Mouse (Mus musculus) spleen, adult 12 weeks (tissue): ENCODE measurements around the gene Mcm3ap.
A peak's percentile ranks its signal among the peaks of the same experiment; 100 is the strongest.

Source experiments
- DNase-seq: peaks from one replicate; pipeline ENCODE4 v3.0.0; 2022; ENCODE audit warnings: low spot score

Mcm3ap gene

GRCm38 (mm10) chr10:76495501-76495900 is 26.8 kb downstream of the Mcm3ap start:
- no peak for DNase-seq

DNA sequence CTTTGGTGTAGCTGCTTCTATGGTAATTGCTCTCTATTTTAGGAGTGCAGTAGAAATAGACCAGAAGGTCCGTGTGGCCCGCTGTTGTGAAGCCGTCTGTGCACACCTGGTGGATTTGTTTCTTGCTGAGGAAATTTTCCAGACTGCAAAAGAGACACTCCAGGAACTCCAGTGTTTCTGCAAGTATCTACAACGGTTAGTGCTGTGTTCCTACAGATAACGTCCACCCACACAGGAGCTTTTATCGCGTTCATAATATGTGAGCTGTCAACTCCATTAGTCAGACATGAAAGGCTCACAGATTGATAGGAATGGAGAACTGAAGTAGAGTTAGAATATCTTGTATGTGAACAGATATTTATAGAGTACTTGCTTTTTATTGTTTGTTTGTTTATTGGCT is 27.6 kb downstream of the Mcm3ap start:
- no peak for DNase-seq

GRCm38 (mm10) chr10:76497522-76497921 is 28.8 kb downstream of the Mcm3ap start:
- no peak for DNase-seq

DNA sequence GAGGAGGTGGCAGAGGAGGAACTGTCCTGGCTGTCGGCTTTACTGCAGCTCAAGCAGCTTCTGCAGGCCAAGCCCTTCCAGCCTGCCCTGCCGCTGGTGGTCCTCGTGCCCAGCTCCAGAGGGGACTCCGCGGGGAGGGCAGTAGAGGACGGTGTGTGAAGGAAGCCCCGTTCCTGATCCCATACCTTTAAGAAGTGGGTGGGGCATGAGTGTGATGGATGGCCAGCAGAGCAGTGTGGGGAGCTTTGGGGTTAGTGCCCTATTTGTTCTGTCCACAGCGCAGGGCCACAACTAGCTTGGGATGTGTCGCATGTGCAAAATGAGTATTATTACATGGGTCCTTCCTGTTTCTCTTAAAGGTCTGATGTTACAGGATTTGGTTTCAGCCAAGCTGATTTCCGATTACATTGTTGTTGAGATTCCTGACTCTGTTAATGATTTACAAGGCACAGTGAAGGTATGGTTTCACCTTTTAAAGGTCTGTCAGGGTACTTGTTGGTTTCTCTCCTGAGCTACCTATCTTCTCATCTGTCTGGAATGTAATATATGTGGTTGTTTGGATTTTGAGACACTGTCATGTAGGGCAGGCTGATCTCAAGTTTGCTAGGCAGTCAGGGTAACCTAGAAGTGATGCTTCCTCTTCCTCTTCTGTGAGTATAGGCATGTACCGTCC is 35.7 kb downstream of the Mcm3ap start:
- no peak for DNase-seq

DNA sequence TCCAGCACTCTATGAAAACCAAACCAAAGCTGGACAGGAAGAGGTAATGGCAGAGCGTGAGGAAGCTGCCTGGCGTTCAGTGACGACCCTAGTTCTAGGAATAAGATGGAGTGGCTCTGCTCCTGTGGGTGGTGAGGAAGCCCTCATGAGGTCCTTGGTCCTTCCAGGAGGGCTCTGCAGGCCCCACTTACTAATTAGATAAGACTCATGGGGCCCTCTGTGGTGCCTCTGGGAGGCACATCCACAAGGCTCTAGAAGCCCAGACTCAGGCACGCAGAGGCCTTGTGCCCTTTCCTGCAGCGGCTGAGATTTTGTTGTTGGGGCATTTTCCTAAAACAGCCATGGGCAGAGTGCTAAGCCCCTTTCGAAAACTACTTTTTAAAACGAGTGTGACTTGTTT is 37.1 kb downstream of the Mcm3ap start:
- no peak for DNase-seq

DNA sequence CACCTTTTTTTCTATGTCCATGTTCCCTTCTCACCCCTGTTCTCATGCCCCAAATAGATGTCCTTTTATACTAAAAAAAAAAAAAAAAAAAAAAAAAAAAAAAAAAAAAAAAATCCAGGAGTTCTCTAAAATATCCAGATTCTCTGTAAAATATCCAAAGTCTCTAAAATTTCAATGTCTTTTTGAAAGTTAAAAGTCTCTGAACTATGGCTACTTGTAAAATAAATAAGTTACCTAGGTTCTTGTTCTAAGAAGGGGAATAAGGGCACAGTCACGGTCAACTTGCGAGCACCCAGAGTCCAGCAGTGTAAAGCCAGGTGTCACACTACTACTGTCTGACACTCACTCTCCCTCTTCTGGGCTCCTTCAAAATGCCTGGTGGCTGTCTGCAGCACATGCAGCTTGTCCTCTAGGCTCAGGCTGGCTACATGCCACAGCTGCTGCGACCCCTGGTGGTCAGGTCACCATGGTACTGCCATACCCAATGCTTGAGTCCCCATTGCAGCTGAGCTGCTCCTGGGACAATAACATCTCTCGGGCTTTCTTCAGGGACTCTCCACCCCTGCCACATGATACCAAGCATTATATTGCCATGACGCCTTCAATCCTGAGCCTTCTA is 44.3 kb downstream of the Mcm3ap start:
- peak; percentile 63 for DNase-seq

- DNase-seq = no peak
These were observed 62.2 kb downstream of the Mcm3ap start for GRCm38 (mm10) chr10:76530922-76531321.

DNA sequence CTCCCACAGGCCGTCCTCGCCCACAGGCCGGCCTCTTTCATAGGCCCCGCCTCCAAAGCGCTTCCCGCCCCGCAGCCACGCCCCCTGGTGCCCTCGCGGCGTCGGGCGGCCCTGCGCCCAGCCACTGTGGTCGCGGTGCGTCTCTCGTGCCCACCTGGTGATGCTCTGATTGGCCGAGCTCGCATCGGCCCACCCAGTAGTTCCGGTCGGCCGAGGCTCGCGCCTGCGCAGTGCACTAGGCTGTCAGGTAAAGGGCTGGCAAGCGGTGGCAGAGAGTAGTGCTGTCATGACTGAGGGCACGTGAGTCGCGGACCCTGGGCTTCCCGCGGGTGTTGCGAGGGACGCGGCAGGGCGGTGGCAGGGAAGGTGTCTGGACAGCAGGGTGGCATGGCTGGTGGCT is 62.6 kb downstream of the Mcm3ap start, which contains the start of gene Lss:
Gene Lss, plus strand, starts transcription at position 214 of the 400 bp plus-strand sequence.
- peak; percentile 93 for DNase-seq

DNA sequence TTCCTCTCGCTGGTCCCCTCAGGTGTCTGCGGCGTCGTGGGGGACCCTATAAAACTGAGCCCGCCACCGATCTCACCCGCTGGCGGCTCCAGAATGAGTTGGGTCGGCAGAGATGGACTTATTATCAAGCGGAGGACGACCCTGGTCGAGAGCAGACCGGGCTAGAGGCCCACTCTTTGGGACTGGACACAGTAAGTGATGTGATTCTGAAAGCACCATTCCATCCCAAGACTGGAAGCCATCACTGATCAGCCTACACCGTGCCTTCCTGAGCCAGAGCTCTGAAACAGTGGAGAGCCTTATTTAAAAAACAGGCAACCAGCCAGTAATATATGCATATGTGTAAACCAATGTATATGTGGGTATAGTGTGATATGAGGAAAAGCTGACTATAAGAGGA is 63.1 kb downstream of the Mcm3ap start:
- DNase-seq = no peak

DNA sequence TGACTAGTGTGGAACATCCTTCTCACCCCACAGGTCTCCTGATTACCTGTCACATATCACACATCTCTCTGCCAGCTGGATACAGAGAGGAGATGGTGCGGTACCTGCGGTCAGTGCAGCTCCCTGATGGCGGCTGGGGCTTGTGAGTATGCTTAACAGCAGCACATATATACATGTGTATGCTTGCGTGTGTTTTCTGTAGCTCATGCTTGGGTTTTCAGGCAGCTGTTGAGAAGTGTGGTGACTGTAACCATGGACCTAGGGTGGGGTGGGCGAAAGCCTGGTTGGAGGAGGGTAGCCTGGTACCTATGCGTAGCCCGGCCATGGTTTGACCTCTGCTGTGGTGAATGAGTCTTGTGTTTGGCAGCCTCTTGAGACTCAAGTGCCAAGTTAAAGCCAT is 66.8 kb downstream of the Mcm3ap start:
- no peak for DNase-seq

GRCm38 (mm10) chr10:76537619-76538018 is 68.9 kb downstream of the Mcm3ap start:
- DNase-seq = no peak

DNA sequence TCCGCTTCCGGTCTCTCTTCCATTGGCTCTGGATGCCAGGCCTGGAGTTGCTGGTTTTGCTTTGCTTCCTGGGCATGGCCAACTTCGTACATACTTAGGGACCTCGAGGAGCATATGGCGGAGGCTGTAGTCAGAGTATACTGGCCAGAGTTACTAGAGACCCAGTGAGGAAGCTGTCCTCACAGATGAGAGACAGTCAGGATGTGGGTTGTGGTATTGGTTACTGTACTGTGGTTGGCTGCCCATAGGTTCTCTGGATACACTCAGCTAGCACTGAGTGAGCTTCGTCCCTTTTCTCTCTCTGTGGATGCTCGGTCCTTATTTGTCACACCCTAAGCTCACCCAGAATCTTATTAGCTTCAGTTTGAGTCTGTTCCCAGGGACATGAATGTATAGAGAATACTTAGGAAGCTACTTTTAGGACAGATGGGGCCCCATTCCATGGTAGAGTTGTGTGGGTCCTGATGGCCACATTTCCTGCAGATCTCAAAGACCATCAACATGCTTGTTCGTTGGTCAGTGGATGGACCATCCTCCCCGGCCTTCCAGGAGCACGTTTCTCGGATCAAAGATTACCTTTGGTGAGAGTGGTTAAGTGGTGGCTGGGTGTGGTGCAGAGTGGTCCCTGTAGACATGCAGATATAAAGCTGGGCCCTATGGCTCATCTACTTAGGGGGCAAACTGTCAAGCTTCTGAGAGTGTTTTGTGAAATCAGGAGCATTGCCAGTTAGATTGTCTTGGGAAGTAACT is 72.8 kb downstream of the Mcm3ap start:
- no peak for DNase-seq

DNA sequence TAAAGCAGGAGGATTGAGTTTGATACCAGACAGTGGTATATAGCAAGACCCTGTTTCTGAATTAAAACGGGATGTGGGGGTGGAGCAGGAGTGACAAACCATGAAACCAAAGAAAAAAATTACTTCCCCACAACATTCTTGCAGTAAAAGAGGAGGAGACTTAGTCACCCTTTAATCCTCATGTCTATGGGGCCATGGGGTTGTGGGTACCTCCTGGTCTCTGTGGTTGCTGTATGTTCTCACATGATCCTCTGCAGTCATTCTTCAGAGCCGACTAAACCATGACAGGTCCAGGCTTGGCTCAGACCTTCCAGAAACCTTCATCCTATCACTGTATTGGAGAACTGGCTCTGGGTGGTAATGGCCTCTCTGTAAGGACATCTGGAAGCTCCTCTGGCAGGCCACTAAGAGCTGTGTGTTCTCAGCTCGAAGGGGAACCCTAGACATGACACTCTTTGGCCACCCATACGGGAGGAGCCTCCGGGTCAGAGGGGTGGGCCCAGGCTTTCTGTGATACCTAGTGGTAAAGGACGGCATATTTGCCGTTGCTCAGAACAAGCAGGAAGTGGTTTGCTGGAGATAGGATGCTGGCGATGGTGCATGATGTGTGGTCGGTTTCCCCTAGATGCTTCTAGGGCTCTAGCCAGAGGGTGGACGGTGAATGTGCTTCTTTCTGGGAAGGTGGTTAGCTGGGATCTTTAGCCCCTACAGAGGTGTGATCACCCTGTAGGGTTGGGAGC is 74.1 kb downstream of the Mcm3ap start:
- DNase-seq = no peak

DNA sequence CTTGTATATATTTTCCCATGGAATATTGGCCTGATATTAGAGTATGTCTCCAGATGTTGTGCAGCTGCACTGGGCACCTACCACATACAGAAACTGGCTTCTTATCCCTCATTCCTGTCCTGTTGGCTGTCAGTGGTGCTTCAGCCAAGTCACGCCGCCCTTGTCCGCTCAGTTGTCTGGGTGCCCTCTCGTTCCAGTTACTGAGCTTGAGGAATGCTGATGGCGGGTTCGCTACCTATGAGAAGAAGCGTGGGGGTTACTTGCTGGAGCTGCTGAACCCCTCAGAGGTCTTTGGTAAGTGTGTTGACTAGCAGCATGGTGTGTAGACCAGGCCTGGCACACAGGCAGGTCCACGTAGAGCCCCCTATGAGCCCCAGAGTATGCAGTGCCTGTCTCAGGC is 77.8 kb downstream of the Mcm3ap start:
- no peak for DNase-seq

- no peak for DNase-seq
These were observed 79.5 kb downstream of the Mcm3ap start for GRCm38 (mm10) chr10:76548218-76548617.

DNA sequence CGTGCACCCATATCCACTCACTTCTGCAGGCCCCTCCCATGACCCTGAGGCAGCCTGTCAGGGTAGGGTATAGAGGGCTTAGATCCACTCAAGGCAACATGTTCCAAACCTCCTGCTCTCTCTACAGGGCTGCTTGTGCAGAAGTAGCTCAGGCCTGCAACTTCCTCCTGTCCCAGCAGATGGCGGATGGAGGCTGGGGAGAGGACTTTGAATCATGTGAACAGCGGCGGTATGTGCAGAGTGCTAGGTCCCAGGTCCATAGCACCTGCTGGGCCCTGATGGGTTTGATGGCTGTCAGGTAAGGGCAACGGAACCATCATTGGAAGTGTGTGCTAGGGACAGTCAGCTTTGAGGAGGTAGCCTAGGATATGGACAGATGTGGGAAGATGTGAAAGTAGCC is 81.7 kb downstream of the Mcm3ap start:
- DNase-seq = no peak

DNA sequence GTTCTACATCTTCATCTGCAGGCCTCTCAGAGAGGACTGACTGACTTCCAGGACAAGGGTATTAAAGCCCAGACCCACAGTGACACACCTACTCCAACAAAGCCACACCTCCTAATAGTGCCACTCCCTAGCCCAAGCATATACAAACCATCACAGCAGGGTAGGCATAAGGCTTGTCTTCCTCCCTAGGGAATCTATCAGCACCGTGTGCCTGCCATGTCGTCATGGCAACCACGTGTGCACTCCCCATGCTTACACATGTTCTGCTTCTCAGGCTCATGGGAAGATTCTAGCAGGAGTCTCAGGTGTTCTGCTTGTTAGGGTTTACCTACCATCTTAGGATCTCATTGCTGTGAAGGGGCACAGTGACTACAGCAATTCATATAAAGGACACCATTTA is 82.8 kb downstream of the Mcm3ap start:
- DNase-seq = no peak

- no peak for DNase-seq
These were observed 85.3 kb downstream of the Mcm3ap start for GRCm38 (mm10) chr10:76554061-76554460.

DNA sequence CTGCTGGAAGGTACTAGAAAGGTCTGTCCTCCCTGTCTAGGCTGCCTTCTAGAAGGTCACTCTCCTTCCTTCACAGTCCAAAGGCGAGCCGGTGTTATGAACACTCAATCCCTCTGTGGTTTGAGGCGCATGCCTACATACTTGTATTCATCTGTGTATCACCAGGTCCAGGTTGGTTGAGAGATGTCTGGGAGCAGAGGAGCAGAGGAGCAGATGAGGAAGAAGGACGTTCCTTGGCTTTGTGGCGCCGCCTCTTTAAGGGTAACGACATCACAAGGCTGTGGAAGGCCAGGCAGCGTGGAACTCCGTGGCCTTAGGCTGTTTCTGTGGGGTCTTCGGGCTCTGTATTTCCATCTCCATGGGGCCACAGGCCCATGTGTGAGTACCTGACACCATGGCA is 93.2 kb downstream of the Mcm3ap start, which contains the start of gene Spatc1l:
Gene Spatc1l, plus strand, starts transcription at position 301 of the 400 bp plus-strand sequence.
- no peak for DNase-seq
